Mouse (Mus musculus): ENCODE results near the gene Sox5. TPM values are rescaled to one million over a fixed set of nuclear protein-coding genes. Genes with fewer than 3 reads are reported as not detected.
A peak's percentile ranks its signal among the peaks of the same experiment; 100 is the strongest.

The Sox5 gene
- polyA plus RNA-seq, 2 experiments, result 1.6 to 1.7 TPM

GRCm38 (mm10) chr6:144645796-144646195, 136.0 kb downstream of the Sox5 start:
- Histone ChIP-seq H3K27ac (no peak overlapping the region), H3K27me3 (ENCODE audit: control insufficient read depth, insufficient read depth, low read length) (no peaks in the 10 kb centered on the region), H3K4me2 (ENCODE audit: low read depth) (no peak overlapping the region), H3K4me1 (replicated peaks; ENCODE audit: control insufficient read depth in 2 of 2, insufficient read depth in 2 of 2, low read length in 1 of 2) (peaks cover 0 to 18% of the 10 kb centered on the region in 2 experiments; a peak in 2 of 4 replicates), H3K36me3 (replicated peaks; ENCODE audit: control insufficient read depth, insufficient read depth, low read depth) (no peaks in the 10 kb centered on the region), H3K9ac (replicated peaks) (no peak overlapping the region), H3K4me3 (ENCODE audit: insufficient read depth in 1 of 2, low read depth in 2 of 2, low read length in 2 of 2) (no peak overlapping the region), H3K9me3 (ENCODE audit: control insufficient read depth, low read length) (no peaks in the 10 kb centered on the region)
- WGBS (ENCODE audit: insufficient replicate concordance), result 62% methylated on average over 4 of the region's 4 CpGs
- DNase-seq (ENCODE audit: low read depth in 3 of 3, low spot score in 3 of 3) (no peak), ATAC-seq (ENCODE audit: insufficient read depth) (no peak)
- TF ChIP-seq CTCF (IDR thresholded peaks at IDR 0.05; ENCODE audit: low read depth) (no peak), EP300 (IDR thresholded peaks at IDR 0.05; ENCODE audit: low read depth) (no peak)

DNA sequence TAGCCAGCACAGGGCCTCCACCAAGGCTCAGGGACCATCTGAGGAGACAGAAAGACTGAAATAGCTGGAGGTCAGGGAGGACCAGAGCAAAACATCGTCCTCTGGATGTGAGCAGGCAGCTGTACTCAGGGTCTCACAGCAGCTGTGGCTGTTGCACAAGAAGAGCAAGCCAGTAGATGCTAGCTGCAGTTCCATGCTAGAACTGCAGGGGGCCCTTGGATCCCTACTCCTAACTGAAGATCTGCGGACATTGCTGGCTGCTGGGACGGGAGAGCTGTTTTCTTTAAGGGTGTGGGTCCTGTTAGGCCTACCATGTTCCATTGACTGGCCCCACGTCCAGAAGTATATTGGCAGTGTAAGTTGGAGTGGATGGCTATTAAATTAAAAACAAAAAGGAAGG, 137.1 kb downstream of the Sox5 start:
- 41% methylated on average over 4 of the region's 4 CpGs for WGBS (ENCODE audit: insufficient replicate concordance)
- no peak for ATAC-seq (ENCODE audit: insufficient read depth)
- no peak overlapping the region for H3K27ac ChIP-seq
- DNase-seq (ENCODE audit: low read depth in 3 of 3, low spot score in 3 of 3), result peak in 1 of 3 experiments; percentile 25
- no peak overlapping the region for H3K9ac ChIP-seq (replicated peaks)
- H3K4me1 ChIP-seq (replicated peaks; ENCODE audit: control insufficient read depth in 2 of 2, insufficient read depth in 2 of 2, low read length in 1 of 2), result peaks cover 0 to 19% of the 10 kb centered on the region in 2 experiments; a peak in 2 of 4 replicates
- H3K4me3 ChIP-seq (ENCODE audit: insufficient read depth in 1 of 2, low read depth in 2 of 2, low read length in 2 of 2), result no peak overlapping the region
- H3K9me3 ChIP-seq (ENCODE audit: control insufficient read depth, low read length), result no peaks in the 10 kb centered on the region
- H3K4me2 ChIP-seq (ENCODE audit: low read depth), result no peak overlapping the region
- no peaks in the 10 kb centered on the region for H3K36me3 ChIP-seq (replicated peaks; ENCODE audit: control insufficient read depth, insufficient read depth, low read depth)
- TF ChIP-seq EP300 (IDR thresholded peaks at IDR 0.05; ENCODE audit: low read depth) (no peak), CTCF (IDR thresholded peaks at IDR 0.05; ENCODE audit: low read depth) (peak; percentile 81)
- no peaks in the 10 kb centered on the region for H3K27me3 ChIP-seq (ENCODE audit: control insufficient read depth, insufficient read depth, low read length)

GRCm38 (mm10) chr6:144643601-144644000, 138.2 kb downstream of the Sox5 start:
- DNase-seq (ENCODE audit: low read depth in 3 of 3, low spot score in 3 of 3) (no peak), ATAC-seq (ENCODE audit: insufficient read depth) (no peak)
- no peaks in the 10 kb centered on the region for H3K9me3 ChIP-seq (ENCODE audit: control insufficient read depth, low read length)
- WGBS (ENCODE audit: insufficient replicate concordance), result 60% methylated on average over 5 of the region's 5 CpGs
- H3K27ac ChIP-seq, result no peak overlapping the region
- no peak overlapping the region for H3K4me3 ChIP-seq (ENCODE audit: insufficient read depth in 1 of 2, low read depth in 2 of 2, low read length in 2 of 2)
- no peak overlapping the region for H3K4me2 ChIP-seq (ENCODE audit: low read depth)
- TF ChIP-seq EP300 (IDR thresholded peaks at IDR 0.05; ENCODE audit: low read depth) (no peak), CTCF (IDR thresholded peaks at IDR 0.05; ENCODE audit: low read depth) (no peak)
- H3K36me3 ChIP-seq (replicated peaks; ENCODE audit: control insufficient read depth, insufficient read depth, low read depth), result no peaks in the 10 kb centered on the region
- H3K9ac ChIP-seq (replicated peaks), result no peak overlapping the region
- H3K27me3 ChIP-seq (ENCODE audit: control insufficient read depth, insufficient read depth, low read length), result no peaks in the 10 kb centered on the region
- peaks cover 0 to 19% of the 10 kb centered on the region in 2 experiments; a peak in 2 of 4 replicates for H3K4me1 ChIP-seq (replicated peaks; ENCODE audit: control insufficient read depth in 2 of 2, insufficient read depth in 2 of 2, low read length in 1 of 2)

DNA sequence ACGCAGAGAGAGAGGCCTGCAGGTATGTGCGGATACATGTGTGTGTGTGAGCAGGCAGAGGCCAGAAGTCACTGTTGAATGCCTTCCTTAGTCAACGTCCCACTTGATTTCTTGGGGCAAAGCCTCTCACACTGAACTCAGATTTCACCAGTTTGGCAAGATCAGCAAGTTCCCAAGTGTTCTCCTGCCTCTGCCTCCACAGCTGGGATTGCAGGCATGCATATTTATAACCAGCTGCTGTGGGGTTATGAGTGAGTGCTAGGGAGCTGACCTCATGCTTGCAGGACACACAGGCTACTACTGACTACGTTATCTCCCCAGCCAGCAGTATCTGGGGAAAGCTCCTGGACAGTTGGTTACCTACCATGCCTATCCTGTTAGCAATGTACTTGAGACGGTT, 139.9 kb downstream of the Sox5 start:
- ATAC-seq (ENCODE audit: insufficient read depth) (no peak), DNase-seq (ENCODE audit: low read depth in 3 of 3, low spot score in 3 of 3) (no peak)
- WGBS (ENCODE audit: insufficient replicate concordance), result 54% methylated on average over 5 of the region's 5 CpGs
- Histone ChIP-seq H3K4me2 (ENCODE audit: low read depth) (no peak overlapping the region), H3K9ac (replicated peaks) (no peak overlapping the region), H3K4me1 (replicated peaks; ENCODE audit: control insufficient read depth in 2 of 2, insufficient read depth in 2 of 2, low read length in 1 of 2) (peaks cover 0 to 14% of the 10 kb centered on the region in 2 experiments; a peak in 2 of 4 replicates), H3K27me3 (ENCODE audit: control insufficient read depth, insufficient read depth, low read length) (no peaks in the 10 kb centered on the region), H3K36me3 (replicated peaks; ENCODE audit: control insufficient read depth, insufficient read depth, low read depth) (no peaks in the 10 kb centered on the region), H3K4me3 (ENCODE audit: insufficient read depth in 1 of 2, low read depth in 2 of 2, low read length in 2 of 2) (no peak overlapping the region), H3K9me3 (ENCODE audit: control insufficient read depth, low read length) (no peaks in the 10 kb centered on the region), H3K27ac (no peak overlapping the region)
- TF ChIP-seq EP300 (IDR thresholded peaks at IDR 0.05; ENCODE audit: low read depth), result no peak
- TF ChIP-seq CTCF (IDR thresholded peaks at IDR 0.05; ENCODE audit: low read depth), result no peak

- no peak overlapping the region for H3K4me3 ChIP-seq (ENCODE audit: insufficient read depth in 1 of 2, low read depth in 2 of 2, low read length in 2 of 2)
- DNase-seq (ENCODE audit: low read depth in 3 of 3, low spot score in 3 of 3) (no peak), ATAC-seq (ENCODE audit: insufficient read depth) (no peak)
- H3K9ac ChIP-seq (replicated peaks), result no peak overlapping the region
- H3K36me3 ChIP-seq (replicated peaks; ENCODE audit: control insufficient read depth, insufficient read depth, low read depth), result no peaks in the 10 kb centered on the region
- peaks cover 0 to 14% of the 10 kb centered on the region in 2 experiments; a peak in 2 of 4 replicates for H3K4me1 ChIP-seq (replicated peaks; ENCODE audit: control insufficient read depth in 2 of 2, insufficient read depth in 2 of 2, low read length in 1 of 2)
- 55% methylated on average over 3 of the region's 3 CpGs for WGBS (ENCODE audit: insufficient replicate concordance)
- no peak overlapping the region for H3K4me2 ChIP-seq (ENCODE audit: low read depth)
- no peaks in the 10 kb centered on the region for H3K9me3 ChIP-seq (ENCODE audit: control insufficient read depth, low read length)
- no peaks in the 10 kb centered on the region for H3K27me3 ChIP-seq (ENCODE audit: control insufficient read depth, insufficient read depth, low read length)
- TF ChIP-seq EP300 (IDR thresholded peaks at IDR 0.05; ENCODE audit: low read depth) (no peak), CTCF (IDR thresholded peaks at IDR 0.05; ENCODE audit: low read depth) (no peak)
- H3K27ac ChIP-seq, result no peak overlapping the region
These were observed 141.2 kb downstream of the Sox5 start for GRCm38 (mm10) chr6:144640591-144640990.

All from liver, embryonic 14.5 days (tissue).